Mouse (Mus musculus) small intestine, adult 2 months (tissue): ENCODE data around the gene Nr6a1.

Experiments
- CTCF ChIP-seq: fragments of 200-500 bp; IDR thresholded peaks from 2 replicates; pipeline ENCODE4 v1.5.1; 2012; ENCODE audit warnings: low read depth, mild to moderate bottlenecking, control low read depth, inconsistent platforms, low read length, moderate library complexity, mixed read lengths; ENCODE audit not compliant: insufficient replicate concordance, insufficient read length; ENCODE audit errors: extremely low read depth
- POLR2A ChIP-seq: fragments of 200-500 bp; IDR thresholded peaks from 2 replicates; pipeline ENCODE4 v1.6.1; 2012; ENCODE audit warnings: low read depth, mild to moderate bottlenecking, control low read depth, inconsistent platforms, low read length, moderate library complexity

- TF ChIP-seq CTCF: no peak
- TF ChIP-seq POLR2A: no peak
Measured at GRCm38 (mm10) chr2:38678947-38679346, 248.5 kb downstream of the Nr6a1 start.
